8 mouse cellular contexts compared by ENCODE assay signal in the genomic region with DNA sequence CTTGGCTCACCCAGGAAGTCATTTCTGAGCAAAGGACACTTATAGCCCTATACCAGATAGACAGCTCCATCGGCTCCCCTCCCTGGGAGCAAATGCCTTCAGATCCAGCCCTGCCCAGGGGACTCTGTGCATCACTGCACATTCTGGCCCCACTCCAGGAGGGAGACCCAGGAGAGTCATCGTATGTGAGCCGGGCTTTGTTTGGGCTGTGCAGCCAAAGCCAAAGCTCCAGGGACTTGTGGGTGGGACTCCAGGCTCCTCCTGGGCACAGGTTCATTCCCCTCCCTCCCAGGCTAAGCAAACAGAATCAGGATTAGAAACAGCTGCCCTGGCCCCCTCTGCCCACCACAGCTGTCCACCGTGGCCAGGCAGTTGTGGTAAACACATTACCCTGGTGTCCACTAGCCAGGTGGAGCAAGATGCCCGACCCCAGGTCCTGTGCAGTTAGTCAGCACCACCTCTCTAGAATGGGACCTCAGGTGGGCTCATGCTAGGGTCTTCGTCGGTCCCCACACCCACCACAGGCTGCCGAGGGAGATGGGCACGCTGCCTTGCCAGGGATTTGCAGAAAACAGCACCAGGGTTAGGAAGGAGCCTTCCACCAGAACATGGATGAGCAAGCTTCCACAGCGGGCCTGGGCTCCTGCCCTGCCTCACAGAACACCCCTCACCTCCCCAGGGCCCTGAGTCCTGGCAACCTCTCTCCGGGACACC. TPM values are rescaled to one million over a fixed set of nuclear protein-coding genes. Genes with fewer than 3 reads are reported as not detected.
DNase-seq lines count a peak whose midpoint lies in the region; ATAC-seq lines count a peak whose summit lies in the region.

No protein-coding gene starts in this region.

- peak overlapping the region; percentile 97 for H3K4me2 ChIP-seq in limb, embryonic 11.5 days (ENCODE audit: low read depth, severe bottlenecking)
- peak overlapping the region; percentile 96 for H3K4me2 ChIP-seq in stomach, embryonic 15.5 days

- H3K27me3 ChIP-seq in limb, embryonic 11.5 days (ENCODE audit: control insufficient read depth, insufficient read depth, low read length) = peaks cover 28% of the 10 kb centered on the region
- peaks cover 32% of the 10 kb centered on the region for H3K27me3 ChIP-seq in stomach, embryonic 15.5 days (replicated peaks)

- no peaks in the 10 kb centered on the region for H3K9me3 ChIP-seq in limb, embryonic 11.5 days (ENCODE audit: control insufficient read depth, low read length)
- no peaks in the 10 kb centered on the region for H3K9me3 ChIP-seq in stomach, embryonic 15.5 days

- ATAC-seq in limb, embryonic 11.5 days (ENCODE audit: insufficient number of reproducible peaks, low FRiP score, low TSS enrichment, low read depth) = no peak
- 0 out of 2 replicates have a peak, but pooled peaks have one; percentile 27 for ATAC-seq in stomach, embryonic 15.5 days (ENCODE audit: insufficient read depth, low FRiP score, low read depth)

- H3K4me3 ChIP-seq in limb, embryonic 11.5 days (ENCODE audit: low read depth, low read length) = peak overlapping the region; percentile 59
- peak overlapping the region; percentile 57 for H3K4me3 ChIP-seq in stomach, embryonic 15.5 days (replicated peaks)

- 58% methylated on average over 11 of the region's 11 CpGs for WGBS in limb, embryonic 11.5 days
- WGBS in stomach, embryonic 15.5 days = 42% methylated on average over 11 of the region's 11 CpGs

- H3K27ac ChIP-seq in limb, embryonic 11.5 days (replicated peaks; ENCODE audit: low read depth, low read length) = no peak overlapping the region
- H3K27ac ChIP-seq in stomach, embryonic 15.5 days = no peak overlapping the region

- peak; percentile 36 to 37 for DNase-seq in layer of hippocampus, postnatal 14 days (ENCODE audit: low spot score in 2 of 2)
- DNase-seq in layer of hippocampus, adult 18-20 months (ENCODE audit: low spot score in 2 of 2) = no peak
- peak; percentile 81 for DNase-seq in cerebellum, adult 9-11 months
- peak; percentile 31 to 43 for DNase-seq in heart, adult 9 months (ENCODE audit: low spot score in 2 of 2)
- DNase-seq in limb, embryonic 11.5 days (ENCODE audit: low spot score) = peak; percentile 37
- DNase-seq in thymus, postnatal 14 days = no peak
- DNase-seq in left cerebral cortex, adult 18-20 months (ENCODE audit: low spot score in 2 of 2) = no peak

- no peaks in the 10 kb centered on the region for H3K36me3 ChIP-seq in limb, embryonic 11.5 days (ENCODE audit: control insufficient read depth, insufficient read depth, low read length)
- H3K36me3 ChIP-seq in stomach, embryonic 15.5 days = no peaks in the 10 kb centered on the region

- peak overlapping the region; percentile 73 for H3K9ac ChIP-seq in limb, embryonic 11.5 days (ENCODE audit: low read length)
- H3K9ac ChIP-seq in stomach, embryonic 15.5 days = no peak overlapping the region

- peaks cover 10% of the 10 kb centered on the region; the same call in 1 of the 2 replicates for H3K4me1 ChIP-seq in limb, embryonic 11.5 days (ENCODE audit: control insufficient read depth, insufficient read depth, low read length)
- peaks cover 29% of the 10 kb centered on the region for H3K4me1 ChIP-seq in stomach, embryonic 15.5 days

RNA-seq across cellular contexts. Expression of a gene that starts 1.0 kb away (rescaled TPM):
- total RNA-seq in layer of hippocampus, postnatal 14 days (2021) = 100 to 1,000 TPM; 193 to 202 TPM
- 100 to 1,000 TPM; 205 to 215 TPM for total RNA-seq in layer of hippocampus, adult 18-20 months (2021)
- 1.5 and 1.8 TPM in 2 replicates for polyA plus RNA-seq in limb, embryonic 11.5 days (2014; fragmentation: Nextera tagmentation; extraction: Ambion mirVana)
- polyA plus RNA-seq in stomach, embryonic 15.5 days (2015; fragmentation: Nextera tagmentation; extraction: Ambion mirVana) = 3.8 and 4.5 TPM in 2 replicates
- 100 to 1,000 TPM; 185 to 187 TPM for total RNA-seq in left cerebral cortex, adult 18-20 months (2021)

RNA-seq across cellular contexts. Expression of a gene that starts 40.6 kb away (rescaled TPM):
- 10 to 100 TPM; 43.9 to 44.9 TPM for total RNA-seq in layer of hippocampus, postnatal 14 days (2021)
- 10 to 100 TPM; 31.7 to 32.5 TPM for total RNA-seq in layer of hippocampus, adult 18-20 months (2021)
- polyA plus RNA-seq in limb, embryonic 11.5 days (2014; fragmentation: Nextera tagmentation; extraction: Ambion mirVana) = 30.5 and 33.7 TPM in 2 replicates
- 21.6 and 25.1 TPM in 2 replicates for polyA plus RNA-seq in stomach, embryonic 15.5 days (2015; fragmentation: Nextera tagmentation; extraction: Ambion mirVana)
- 10 to 100 TPM; 20.6 to 31.9 TPM for total RNA-seq in left cerebral cortex, adult 18-20 months (2021)

RNA-seq across cellular contexts. Expression of a gene that starts 52.5 kb away (rescaled TPM):
- total RNA-seq in layer of hippocampus, postnatal 14 days (2021) = 10 to 100 TPM; 17.2 to 18.0 TPM
- total RNA-seq in layer of hippocampus, adult 18-20 months (2021) = 10 to 100 TPM; 13.9 to 17.9 TPM
- polyA plus RNA-seq in limb, embryonic 11.5 days (2014; fragmentation: Nextera tagmentation; extraction: Ambion mirVana) = 16.9 and 18.6 TPM in 2 replicates
- 17.7 and 19.0 TPM in 2 replicates for polyA plus RNA-seq in stomach, embryonic 15.5 days (2015; fragmentation: Nextera tagmentation; extraction: Ambion mirVana)
- total RNA-seq in left cerebral cortex, adult 18-20 months (2021) = 10 to 100 TPM; 14.8 TPM

RNA-seq across cellular contexts. Expression of a gene that starts 52.7 kb away (rescaled TPM):
- total RNA-seq in layer of hippocampus, postnatal 14 days (2021) = 10 to 100 TPM; 34.9 to 38.0 TPM
- 10 to 100 TPM; 38.6 to 39.3 TPM for total RNA-seq in layer of hippocampus, adult 18-20 months (2021)
- polyA plus RNA-seq in limb, embryonic 11.5 days (2014; fragmentation: Nextera tagmentation; extraction: Ambion mirVana) = 71.3 and 71.4 TPM in 2 replicates
- polyA plus RNA-seq in stomach, embryonic 15.5 days (2015; fragmentation: Nextera tagmentation; extraction: Ambion mirVana) = 81.5 and 83.1 TPM in 2 replicates
- total RNA-seq in left cerebral cortex, adult 18-20 months (2021) = 10 to 100 TPM; 41.5 to 43.4 TPM

Comparison
In these comparisons a context has a peak if more than half of its experiments do, and no peak if none do; other contexts are left out.
1. DNase-seq: peak in layer of hippocampus, postnatal 14 days (2 of 2), cerebellum, adult 9-11 months (single experiment), heart, adult 9 months (2 of 2) and limb, embryonic 11.5 days (single experiment); none in layer of hippocampus, adult 18-20 months (0 of 2), thymus, postnatal 14 days (single experiment) and left cerebral cortex, adult 18-20 months (0 of 2).